Mouse (Mus musculus) testis, adult 2 months (tissue): ENCODE results near the gene Neurl1b. TPM values are rescaled to one million over a fixed set of nuclear protein-coding genes. Genes with fewer than 3 reads are reported as not detected.

Experiments used
- H3K27ac ChIP-seq: fragments of 200-500 bp; 2 replicates; pipeline ENCODE4 v1.5.1; 2012; ENCODE audit warnings: low read depth, low read length; ENCODE audit not compliant: control insufficient read depth, insufficient read depth
- H3K27me3 ChIP-seq: fragments of 200-500 bp; 2 replicates; pipeline ENCODE4 v1.6.1; 2012; ENCODE audit warnings: mild to moderate bottlenecking, low read length, moderate library complexity; ENCODE audit not compliant: control insufficient read depth, insufficient read depth
- H3K36me3 ChIP-seq: fragments of 200-500 bp; 2 replicates; pipeline ENCODE4 v1.6.1; 2012; ENCODE audit warnings: mild to moderate bottlenecking, low read length; ENCODE audit not compliant: control insufficient read depth, insufficient read depth
- H3K4me1 ChIP-seq: fragments of 200-500 bp; 2 replicates; pipeline ENCODE4 v1.6.1; 2012; ENCODE audit warnings: low read length; ENCODE audit not compliant: control insufficient read depth, insufficient read depth
- H3K4me3 ChIP-seq: fragments of 200-500 bp; 2 replicates; pipeline ENCODE4 v1.5.1; 2012; ENCODE audit warnings: low read depth, mild to moderate bottlenecking, low read length, moderate library complexity, mixed read lengths; ENCODE audit not compliant: control insufficient read depth
- CTCF ChIP-seq: fragments of 200-500 bp; IDR thresholded peaks from 2 replicates; pipeline ENCODE4 v1.5.1; 2012; ENCODE audit warnings: low read depth, mild to moderate bottlenecking, inconsistent platforms, low read length, moderate library complexity; ENCODE audit not compliant: control insufficient read depth, insufficient read depth, insufficient replicate concordance
- POLR2A ChIP-seq: fragments of 200-500 bp; IDR thresholded peaks from 2 replicates; pipeline ENCODE4 v1.6.1; 2012; ENCODE audit warnings: low read depth, mild to moderate bottlenecking, inconsistent platforms, low read length, moderate library complexity; ENCODE audit not compliant: control insufficient read depth
- polyA plus RNA-seq: library from polyadenylated mRNA; depleted of rRNA; stranded (reverse); fragments of >200 nt; gene quantifications from 2 replicates; pipeline ENCODE4 v1.2.3, GENCODE M21; 2012

Gene Neurl1b
- polyA plus RNA-seq, 1 experiment, result 0.54 TPM

- Histone ChIP-seq H3K27me3 (no peaks in the 10 kb centered on the region), H3K4me3 (no peak overlapping the region), H3K36me3 (no peaks in the 10 kb centered on the region), H3K27ac (no peak overlapping the region), H3K4me1 (peaks cover 12% of the 10 kb centered on the region)
- TF ChIP-seq CTCF, result no peak
- no peak for TF ChIP-seq POLR2A
These were observed 29.1 kb upstream of the Neurl1b start for GRCm38 (mm10) chr17:26385252-26386130.

- H3K4me3 ChIP-seq, result no peak overlapping the region
- TF ChIP-seq CTCF (no peak), POLR2A (no peak)
- H3K27me3 ChIP-seq, result no peaks in the 10 kb centered on the region
- no peaks in the 10 kb centered on the region for H3K36me3 ChIP-seq
- no peak overlapping the region for H3K27ac ChIP-seq
- H3K4me1 ChIP-seq, result peaks cover 6% of the 10 kb centered on the region
These were observed 28.5 kb upstream of the Neurl1b start for GRCm38 (mm10) chr17:26386131-26386481.

GRCm38 (mm10) chr17:26388106-26388505, 26.5 kb upstream of the Neurl1b start:
- no peak overlapping the region for H3K27ac ChIP-seq
- no peaks in the 10 kb centered on the region for H3K36me3 ChIP-seq
- TF ChIP-seq POLR2A (no peak), CTCF (no peak)
- H3K4me1 ChIP-seq, result no peaks in the 10 kb centered on the region
- H3K4me3 ChIP-seq, result no peak overlapping the region
- H3K27me3 ChIP-seq, result no peaks in the 10 kb centered on the region

GRCm38 (mm10) chr17:26389241-26389640, 25.4 kb upstream of the Neurl1b start:
- Histone ChIP-seq H3K27me3 (no peaks in the 10 kb centered on the region), H3K4me3 (no peak overlapping the region), H3K27ac (no peak overlapping the region), H3K36me3 (no peaks in the 10 kb centered on the region), H3K4me1 (no peaks in the 10 kb centered on the region)
- TF ChIP-seq POLR2A (no peak), CTCF (no peak)

GRCm38 (mm10) chr17:26390666-26391065, 24.0 kb upstream of the Neurl1b start:
- no peak overlapping the region for H3K27ac ChIP-seq
- no peak for TF ChIP-seq POLR2A
- TF ChIP-seq CTCF, result no peak
- H3K4me3 ChIP-seq, result no peak overlapping the region
- no peaks in the 10 kb centered on the region for H3K27me3 ChIP-seq
- no peaks in the 10 kb centered on the region for H3K36me3 ChIP-seq
- H3K4me1 ChIP-seq, result no peaks in the 10 kb centered on the region

- Histone ChIP-seq H3K4me1 (no peaks in the 10 kb centered on the region), H3K27ac (no peak overlapping the region), H3K4me3 (no peak overlapping the region), H3K27me3 (no peaks in the 10 kb centered on the region), H3K36me3 (no peaks in the 10 kb centered on the region)
- TF ChIP-seq POLR2A, result no peak
- TF ChIP-seq CTCF, result no peak
These were observed 22.3 kb upstream of the Neurl1b start for GRCm38 (mm10) chr17:26392355-26392754.

GRCm38 (mm10) chr17:26396765-26397164, 17.9 kb upstream of the Neurl1b start:
- H3K4me3 ChIP-seq, result no peak overlapping the region
- H3K4me1 ChIP-seq, result no peaks in the 10 kb centered on the region
- no peaks in the 10 kb centered on the region for H3K36me3 ChIP-seq
- no peaks in the 10 kb centered on the region for H3K27me3 ChIP-seq
- TF ChIP-seq POLR2A (no peak), CTCF (no peak)
- H3K27ac ChIP-seq, result no peak overlapping the region
